In genomic region chr12:52382832-52383580, GRCm38 (mm10) we compare ENCODE assay signal across 8 mouse cellular contexts.
DNase-seq lines count a peak whose midpoint lies in the region; ATAC-seq and TF ChIP-seq lines count a peak whose summit lies in the region.

No protein-coding gene starts in this region.

- no peak for DNase-seq in lung, postnatal 25 days (ENCODE audit: low spot score)
- peak; percentile 61 for DNase-seq in embryonic facial prominence, embryonic 11.5 days (ENCODE audit: low spot score)
- peak; percentile 40 to 47 for DNase-seq in kidney, postnatal 25 days
- DNase-seq in retina, embryonic 14.5 days (ENCODE audit: low spot score) = peak; percentile 58
- no peak for DNase-seq in left cerebral cortex, adult 8-10 months (ENCODE audit: low spot score in 2 of 2)
- no peak for DNase-seq in left cerebral cortex, postnatal 36 days (ENCODE audit: low spot score in 2 of 2)
- DNase-seq in left cerebral cortex, adult 2 months (ENCODE audit: extremely low spot score in 1 of 2, low spot score in 2 of 2) = no peak

- no peaks in the 10 kb centered on the region for H3K36me3 ChIP-seq in lung, embryonic 15.5 days
- H3K36me3 ChIP-seq in embryonic facial prominence, embryonic 11.5 days (replicated peaks; ENCODE audit: control insufficient read depth, insufficient read depth, low read depth, low read length) = no peaks in the 10 kb centered on the region

- WGBS in lung, embryonic 15.5 days = 13% methylated on average over 7 of the region's 7 CpGs
- WGBS in embryonic facial prominence, embryonic 11.5 days = 10% methylated on average over 7 of the region's 7 CpGs

- H3K27ac ChIP-seq in lung, embryonic 15.5 days = peak overlapping the region; percentile 75
- 0 out of 2 replicates have a peak overlapping the region, but pooled peaks have one; percentile 35 for H3K27ac ChIP-seq in embryonic facial prominence, embryonic 11.5 days (replicated peaks; ENCODE audit: low read depth, low read length)
- H3K27ac ChIP-seq in left cerebral cortex, adult 2 months = no peak overlapping the region

- ATAC-seq in lung, embryonic 15.5 days (ENCODE audit: borderline replicate concordance, extremely low read depth, low FRiP score, low TSS enrichment) = peak; percentile 72; the same call in 1 of the 2 replicates
- ATAC-seq in embryonic facial prominence, embryonic 11.5 days (replicated peaks; ENCODE audit: insufficient number of reproducible peaks, low FRiP score, low TSS enrichment, low read depth) = peak; percentile 35; the same call in 1 of the 2 replicates

- H3K9ac ChIP-seq in lung, embryonic 15.5 days = no peak overlapping the region
- H3K9ac ChIP-seq in embryonic facial prominence, embryonic 11.5 days (replicated peaks; ENCODE audit: low read length) = no peak overlapping the region; the same call in 1 of the 2 replicates

- no peaks in the 10 kb centered on the region for H3K27me3 ChIP-seq in lung, embryonic 15.5 days
- H3K27me3 ChIP-seq in embryonic facial prominence, embryonic 11.5 days (ENCODE audit: control insufficient read depth, insufficient read depth, low read length) = no peaks in the 10 kb centered on the region

- H3K4me3 ChIP-seq in lung, embryonic 15.5 days = no peak overlapping the region
- H3K4me3 ChIP-seq in embryonic facial prominence, embryonic 11.5 days (ENCODE audit: low read depth, low read length) = no peak overlapping the region
- H3K4me3 ChIP-seq in left cerebral cortex, adult 2 months = no peak overlapping the region

- intact Hi-C loops in left cerebral cortex, postnatal 36 days (cut with DNase I) = no loop called here
- intact Hi-C loops in left cerebral cortex, adult 2 months (cut with DNase I) = no loop called here

- TF ChIP-seq CTCF in left cerebral cortex, adult 2 months (IDR thresholded peaks at IDR 0.05) = no peak; the same call in 1 of the 2 replicates

- H3K4me1 ChIP-seq in lung, embryonic 15.5 days = peaks cover 38% of the 10 kb centered on the region
- peaks cover 8% of the 10 kb centered on the region for H3K4me1 ChIP-seq in embryonic facial prominence, embryonic 11.5 days (ENCODE audit: control insufficient read depth, insufficient read depth, low read length)

- peak overlapping the region; percentile 25 for H3K4me2 ChIP-seq in lung, embryonic 15.5 days
- H3K4me2 ChIP-seq in embryonic facial prominence, embryonic 11.5 days (ENCODE audit: low read depth, low read length) = no peak overlapping the region; the same call in 1 of the 2 replicates

- H3K9me3 ChIP-seq in lung, embryonic 15.5 days = no peaks in the 10 kb centered on the region
- no peaks in the 10 kb centered on the region for H3K9me3 ChIP-seq in embryonic facial prominence, embryonic 11.5 days (replicated peaks; ENCODE audit: control insufficient read depth, low read length)

Comparison
In these comparisons a context has a peak if more than half of its experiments do, and no peak if none do; other contexts are left out.
1. DNase-seq: peak in embryonic facial prominence, embryonic 11.5 days (single experiment), kidney, postnatal 25 days (2 of 2) and retina, embryonic 14.5 days (single experiment); none in lung, postnatal 25 days (single experiment), left cerebral cortex, adult 8-10 months (0 of 2), left cerebral cortex, postnatal 36 days (0 of 2) and left cerebral cortex, adult 2 months (0 of 2).